Mouse (Mus musculus) cerebellum, adult 9-10 months (tissue): ENCODE results near the gene Fignl2.

Experiments
- DNase-seq: peaks from one replicate; pipeline ENCODE4 v3.0.0; 2022

The Fignl2 gene

DNA sequence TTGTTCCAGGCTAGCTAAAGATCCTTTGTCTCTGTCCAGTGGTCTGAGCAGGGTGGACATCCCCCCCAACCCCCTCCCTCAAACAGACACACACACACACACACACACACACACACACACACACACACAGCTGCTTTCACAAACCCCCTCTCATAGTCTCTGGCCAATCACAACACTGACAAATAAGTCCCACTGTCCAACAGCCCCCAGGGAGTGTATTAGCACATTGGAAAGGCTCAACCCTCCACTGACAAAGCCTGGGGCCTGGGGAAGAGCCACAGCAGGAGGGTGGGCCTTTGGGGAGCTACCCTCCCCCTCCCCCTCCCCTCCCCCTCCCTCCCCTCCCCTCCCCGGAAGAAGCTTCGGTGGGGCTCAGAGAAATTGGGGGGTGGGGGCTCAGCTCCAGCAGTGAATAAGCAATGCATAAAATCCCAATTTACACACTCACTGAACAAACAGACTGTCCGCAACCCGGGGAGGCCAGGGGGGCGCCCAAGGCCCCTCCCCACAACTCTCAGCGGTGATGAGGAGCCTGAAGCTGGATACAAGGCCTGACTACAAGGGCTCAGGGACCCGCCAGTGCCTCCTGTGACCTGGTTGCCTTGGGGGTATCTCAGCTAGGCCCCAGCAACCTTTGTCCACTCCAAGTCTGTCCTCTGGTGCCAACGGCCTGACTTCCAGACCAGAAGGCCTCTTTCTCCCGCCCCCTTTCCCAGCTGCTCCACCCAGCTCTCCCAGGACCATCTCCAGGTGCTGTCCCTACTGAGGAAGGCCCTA, 11.3 kb downstream of the Fignl2 start:
- DNase-seq: no peak

GRCm38 (mm10) chr15:101066364-101066847, 12.0 kb downstream of the Fignl2 start:
- no peak for DNase-seq

DNA sequence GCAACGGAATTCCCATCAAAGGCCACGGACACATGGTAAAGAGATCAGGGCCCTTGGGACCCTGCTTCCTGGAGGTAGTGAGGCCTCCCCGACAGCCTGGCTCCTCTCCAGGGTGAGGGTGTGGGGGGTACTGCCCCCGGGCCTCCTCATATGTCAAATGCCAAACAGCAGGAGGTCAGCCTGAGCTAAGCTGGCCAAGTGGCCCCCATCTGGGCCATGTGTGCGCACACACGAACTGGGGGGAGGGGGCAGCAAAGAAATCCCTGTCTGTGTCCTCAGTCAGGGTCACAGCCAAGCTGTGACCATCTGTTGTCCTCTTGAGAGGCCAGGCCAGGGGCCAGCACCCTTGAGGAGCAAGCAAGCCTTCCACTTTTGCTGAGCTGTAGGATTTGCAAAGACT, 13.3 kb downstream of the Fignl2 start:
- DNase-seq: peak; percentile 33

- no peak for DNase-seq
These were observed 18.0 kb downstream of the Fignl2 start for GRCm38 (mm10) chr15:101060280-101060852.

- no peak for DNase-seq
These were observed 18.6 kb downstream of the Fignl2 start for GRCm38 (mm10) chr15:101059570-101060279.

GRCm38 (mm10) chr15:101056225-101056624, 22.1 kb downstream of the Fignl2 start:
- peak; percentile 32 for DNase-seq

DNA sequence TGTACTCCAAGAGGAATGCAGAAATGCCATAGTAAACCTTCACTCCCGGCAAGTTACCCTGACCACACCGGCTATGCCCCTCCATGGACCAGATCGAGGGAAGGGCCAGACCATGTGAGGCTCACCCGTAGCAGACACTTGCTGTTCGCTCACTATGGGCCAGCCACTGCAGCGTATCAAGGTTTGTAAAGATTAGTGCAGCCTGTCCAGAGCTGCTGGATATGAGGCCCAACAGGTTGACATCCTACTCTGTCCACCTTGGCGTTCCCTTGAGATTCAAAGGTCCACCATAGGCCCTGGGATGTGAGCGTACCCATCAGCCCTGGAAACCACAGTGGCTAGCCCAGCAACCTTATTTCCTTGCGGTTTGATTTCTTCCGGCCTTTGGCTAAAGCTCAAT, 23.8 kb downstream of the Fignl2 start:
- DNase-seq: no peak

DNA sequence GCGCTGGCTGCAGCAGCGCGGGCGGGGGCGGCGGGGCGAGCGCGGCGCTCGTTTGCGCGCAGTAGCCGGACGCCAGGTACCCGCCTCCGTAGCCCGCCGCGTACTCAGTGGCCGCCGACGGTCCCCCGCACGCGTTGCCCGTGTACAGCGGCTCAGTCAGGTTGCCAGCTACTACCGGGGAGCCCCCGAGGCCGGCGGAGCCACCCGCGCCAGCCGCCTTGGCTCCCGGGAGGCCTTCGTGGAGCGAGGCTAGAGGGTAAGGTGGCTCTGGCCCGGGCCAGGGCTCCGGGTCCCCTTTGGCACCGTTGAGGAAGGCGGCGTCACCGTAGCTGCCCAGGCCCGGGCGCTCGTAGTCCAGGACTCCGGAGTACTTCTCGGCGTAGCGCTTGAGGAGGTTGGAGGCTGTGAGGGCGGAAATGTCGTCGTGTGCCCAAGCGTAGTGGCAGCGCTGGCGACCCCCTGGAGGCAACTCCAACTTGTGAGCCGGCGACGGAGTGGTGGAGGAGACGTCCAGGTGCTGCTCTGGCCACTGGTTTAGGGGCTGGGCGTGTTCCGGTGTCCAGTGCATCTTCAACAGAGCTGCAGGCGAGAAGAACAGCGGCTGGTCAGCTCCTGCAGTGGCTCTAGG, 24.4 kb downstream of the Fignl2 start:
- no peak for DNase-seq

DNA sequence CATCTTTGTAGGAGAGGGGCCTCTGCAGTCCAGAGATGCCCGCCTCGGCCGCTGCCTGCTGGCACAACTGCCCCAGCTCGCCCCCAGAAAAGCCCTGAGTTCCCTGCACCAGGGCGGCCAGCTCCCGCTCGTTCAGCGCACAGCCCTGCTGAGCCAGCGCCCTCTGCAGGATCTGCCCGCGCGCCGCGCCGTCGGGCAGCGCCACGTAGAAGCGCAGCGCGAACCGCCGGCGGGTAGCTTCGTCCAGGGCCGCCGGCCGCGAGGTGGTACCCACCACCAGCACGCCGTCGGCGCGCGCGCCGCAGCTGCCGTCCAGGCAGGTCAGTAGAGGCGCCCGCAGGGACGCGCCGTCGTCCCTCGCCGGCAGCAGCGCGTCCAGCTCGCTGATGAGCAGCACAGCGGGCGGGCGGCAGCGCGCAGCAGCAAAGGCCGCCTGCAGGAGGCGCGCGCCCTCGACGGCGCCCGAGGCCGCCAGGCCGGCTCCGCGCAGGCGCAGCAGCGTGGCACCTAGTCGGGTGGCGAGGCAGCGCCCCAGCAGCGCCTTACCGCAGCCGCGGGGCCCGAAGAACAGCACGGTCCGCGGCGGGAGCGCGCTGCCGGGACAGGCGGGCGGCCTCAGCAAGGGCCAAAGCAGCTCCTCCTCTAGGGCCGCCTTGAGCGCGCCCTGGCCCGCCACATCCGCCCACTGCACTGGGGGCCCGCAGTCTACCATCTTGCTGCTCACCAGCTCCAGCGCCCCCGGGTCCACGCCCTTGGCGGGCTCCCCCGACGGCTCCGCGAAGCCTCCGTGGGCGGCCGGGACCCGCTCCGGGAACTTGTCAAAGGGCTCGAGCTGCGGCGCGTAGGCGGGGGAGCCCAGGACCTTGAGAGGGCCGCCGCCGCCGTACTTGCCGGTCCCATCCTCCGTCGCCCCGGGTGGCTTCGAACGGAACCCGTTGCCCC, 25.5 kb downstream of the Fignl2 start:
- no peak for DNase-seq

- no peak for DNase-seq
These were observed 26.5 kb downstream of the Fignl2 start for GRCm38 (mm10) chr15:101051869-101052268.

GRCm38 (mm10) chr15:101048338-101048896, 29.9 kb downstream of the Fignl2 start:
- no peak for DNase-seq

- no peak for DNase-seq
These were observed 31.2 kb downstream of the Fignl2 start, which contains the start of gene Gm47841 for GRCm38 (mm10) chr15:101047194-101047555. Gene Gm47841 (minus strand): TSS chr15:101047397.

GRCm38 (mm10) chr15:101046527-101047193, 31.7 kb downstream of the Fignl2 start:
- no peak for DNase-seq

DNA sequence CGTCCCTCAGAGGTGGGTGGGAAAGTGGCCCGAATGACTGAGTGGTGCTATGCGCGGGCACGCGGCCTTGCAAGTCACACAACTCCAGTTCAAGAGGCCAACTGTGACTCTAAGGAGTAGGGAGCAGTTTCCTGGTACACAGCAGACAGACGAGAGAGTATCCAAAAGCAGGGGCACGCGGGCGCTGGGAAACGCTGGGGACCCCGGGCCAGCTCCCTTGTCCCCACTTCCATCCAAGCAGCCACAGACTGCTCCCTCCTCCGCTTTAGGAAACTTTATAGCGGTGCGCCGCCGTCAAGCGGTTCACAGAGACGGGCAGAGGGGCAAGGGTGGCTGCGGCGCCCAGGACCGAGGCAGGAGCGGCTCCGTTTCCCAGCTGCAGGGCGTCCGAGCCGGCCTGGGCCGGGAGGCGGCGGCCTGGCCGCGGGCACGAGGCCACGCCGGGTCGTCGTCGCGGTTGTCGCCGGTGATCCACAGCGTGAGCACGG, 32.3 kb downstream of the Fignl2 start:
- DNase-seq: no peak

GRCm38 (mm10) chr15:101044531-101044930, 33.8 kb downstream of the Fignl2 start:
- no peak for DNase-seq

- peak; percentile 75 for DNase-seq
These were observed 35.8 kb downstream of the Fignl2 start for GRCm38 (mm10) chr15:101042613-101043012.

GRCm38 (mm10) chr15:101041966-101042365, 36.4 kb downstream of the Fignl2 start:
- no peak for DNase-seq

GRCm38 (mm10) chr15:101039651-101040050, 38.7 kb downstream of the Fignl2 start:
- DNase-seq: no peak

DNA sequence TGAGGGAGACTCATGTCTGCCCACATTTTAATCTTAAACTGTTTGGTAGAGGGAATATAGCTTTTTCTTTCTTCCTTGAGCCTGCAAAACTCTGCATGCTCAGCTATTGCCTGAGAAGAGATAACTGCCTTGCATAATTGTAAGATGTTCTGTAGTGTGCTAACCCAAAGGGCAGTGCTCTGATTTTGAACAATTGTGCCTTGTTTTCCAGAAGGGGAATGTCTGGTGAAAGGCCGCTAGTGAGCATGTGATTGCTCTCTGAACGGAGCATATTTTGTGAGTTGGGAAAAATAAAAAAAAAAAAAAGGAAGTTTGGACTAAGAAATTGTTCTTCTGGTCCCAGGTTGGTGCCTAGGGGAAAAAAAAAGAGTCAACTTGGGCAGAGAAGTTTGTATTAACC, 49.4 kb downstream of the Fignl2 start:
- no peak for DNase-seq

- DNase-seq: no peak
These were observed 67.0 kb downstream of the Fignl2 start for GRCm38 (mm10) chr15:101011352-101011751.

GRCm38 (mm10) chr15:101008386-101009010, 69.9 kb downstream of the Fignl2 start:
- DNase-seq: no peak
